Mouse (Mus musculus) liver, postnatal 0 days (tissue): Measurements from ENCODE around the gene Bbof1. TPM values are rescaled to one million over a fixed set of nuclear protein-coding genes. Genes with fewer than 3 reads are reported as not detected.

Experiments used
- ATAC-seq: fragments of 200-750 bp; cut with Nextera tagmentation; 2 replicates; pipeline ENCODE4 v1.8.0; 2017; ENCODE audit warnings: mild to moderate bottlenecking, moderate library complexity
- DNase-seq: peaks from one replicate; pipeline ENCODE4 v3.0.0-alpha.2; 2016
- H3K27ac ChIP-seq: fragments of 300-500 bp; sonication (generic); 2 replicates; pipeline ENCODE4 v1.5.1; 2014; ENCODE audit warnings: antibody characterized with exemption, moderate library complexity, mild to moderate bottlenecking, low read depth
- H3K27me3 ChIP-seq: fragments of 300-500 bp; sonication (generic); 2 replicates; pipeline ENCODE4 v1.6.1; 2014; ENCODE audit warnings: low read length, control low read depth, mixed read lengths; ENCODE audit not compliant: insufficient read depth
- H3K36me3 ChIP-seq: fragments of 300-500 bp; sonication (generic); replicated peaks from 2 replicates; pipeline ENCODE4 v1.6.1; 2014; ENCODE audit warnings: mild to moderate bottlenecking, control low read depth, low read length, moderate library complexity, mixed read lengths; ENCODE audit not compliant: insufficient read depth
- H3K4me1 ChIP-seq: fragments of 300-500 bp; sonication (generic); 2 replicates; pipeline ENCODE4 v1.6.1; 2014; ENCODE audit warnings: antibody characterized with exemption, mild to moderate bottlenecking, control low read depth; ENCODE audit not compliant: insufficient read depth
- H3K4me2 ChIP-seq: fragments of 300-500 bp; sonication (generic); 2 replicates; pipeline ENCODE4 v1.6.1; 2014; ENCODE audit warnings: low read depth, mild to moderate bottlenecking, low read length, moderate library complexity, mixed read lengths
- H3K4me3 ChIP-seq: fragments of 300-500 bp; sonication (generic); 2 replicates; pipeline ENCODE4 v1.5.1; 2014; ENCODE audit warnings: low read depth, low read length
- H3K9ac ChIP-seq: fragments of 300-500 bp; sonication (generic); replicated peaks from 2 replicates; pipeline ENCODE4 v1.6.1; 2014; ENCODE audit warnings: mild to moderate bottlenecking, moderate library complexity
- H3K9me3 ChIP-seq: fragments of 300-500 bp; sonication (generic); 2 replicates; pipeline ENCODE4 v1.6.1; 2016; ENCODE audit warnings: mild to moderate bottlenecking, control low read depth, low read length, mixed read lengths
- CTCF ChIP-seq: sonication (generic); IDR thresholded peaks from 2 replicates; pipeline ENCODE4 v1.5.1; 2016; ENCODE audit warnings: antibody characterized with exemption, low read depth
- EP300 ChIP-seq: IDR thresholded peaks from 2 replicates; pipeline ENCODE4 v1.6.1; 2016; ENCODE audit warnings: antibody characterized with exemption, low read depth, mild to moderate bottlenecking
- WGBS: fragments of 180-500 bp; shearing (Covaris S2); extraction: QIAGEN DNeasy Blood & Tissue Kit; methylation state at CpG from one replicate; pipeline ENCODE4 v1.1.7; 2014; ENCODE audit not compliant: insufficient replicate concordance; 5-methylcytosine and 5-hydroxymethylcytosine counted together
- polyA plus RNA-seq: library from polyadenylated mRNA; unstranded; fragments of >200 nt; fragmentation: Nextera tagmentation; extraction: Ambion mirVana; gene quantifications from 2 replicates; pipeline ENCODE4 v1.2.1, GENCODE M21; 2015

Gene Bbof1
- polyA plus RNA-seq, 1 experiment from 2014 or later, result 0.34 TPM

DNA sequence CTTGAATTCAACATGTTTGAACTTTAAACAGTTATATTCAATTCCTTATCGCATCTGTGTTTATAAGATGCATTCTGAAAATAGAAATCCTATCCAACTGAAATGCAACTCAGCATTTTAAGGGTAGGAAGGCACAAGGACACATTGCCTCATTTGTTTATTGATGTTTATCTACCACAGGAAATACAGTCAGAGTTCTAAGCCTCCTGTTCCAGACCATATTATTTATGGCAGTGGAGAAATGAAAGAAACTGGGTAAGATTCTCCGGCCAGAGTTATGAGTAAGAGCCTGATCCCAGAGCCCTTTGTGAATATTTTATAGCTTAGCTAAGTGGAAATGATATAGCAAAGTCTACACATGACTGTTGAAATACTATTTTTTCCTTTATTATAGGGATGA lies 21.0 kb downstream of the Bbof1 start:
- H3K27me3 ChIP-seq, result no peaks in the 10 kb centered on the region

GRCm38 (mm10) chr12:84438697-84439096 lies 29.8 kb downstream of the Bbof1 start:
- no peak overlapping the region for H3K4me3 ChIP-seq
- peaks cover 15% of the 10 kb centered on the region for H3K36me3 ChIP-seq
- H3K4me2 ChIP-seq, result no peak overlapping the region
- H3K9me3 ChIP-seq, result no peaks in the 10 kb centered on the region
- ATAC-seq, result no peak
- TF ChIP-seq EP300 (no peak), CTCF (no peak)
- H3K27ac ChIP-seq, result no peak overlapping the region
- no peaks in the 10 kb centered on the region for H3K27me3 ChIP-seq
- no peak for DNase-seq
- H3K4me1 ChIP-seq, result no peaks in the 10 kb centered on the region
- no peak overlapping the region for H3K9ac ChIP-seq
- 43% methylated on average over 2 of the region's 2 CpGs for WGBS

More for the DNA sequence above, 21.0 kb downstream of the Bbof1 start:
- Histone ChIP-seq H3K9me3 (no peaks in the 10 kb centered on the region), H3K9ac (no peak overlapping the region), H3K27ac (no peak overlapping the region), H3K4me2 (no peak overlapping the region), H3K4me1 (no peaks in the 10 kb centered on the region), H3K4me3 (no peak overlapping the region), H3K36me3 (peaks cover 11% of the 10 kb centered on the region; the same call in 1 of the 2 replicates)
- no peak for ATAC-seq
- DNase-seq, result no peak
- 85% methylated on average over 2 of the region's 2 CpGs for WGBS
- TF ChIP-seq EP300 (no peak), CTCF (no peak)

DNA sequence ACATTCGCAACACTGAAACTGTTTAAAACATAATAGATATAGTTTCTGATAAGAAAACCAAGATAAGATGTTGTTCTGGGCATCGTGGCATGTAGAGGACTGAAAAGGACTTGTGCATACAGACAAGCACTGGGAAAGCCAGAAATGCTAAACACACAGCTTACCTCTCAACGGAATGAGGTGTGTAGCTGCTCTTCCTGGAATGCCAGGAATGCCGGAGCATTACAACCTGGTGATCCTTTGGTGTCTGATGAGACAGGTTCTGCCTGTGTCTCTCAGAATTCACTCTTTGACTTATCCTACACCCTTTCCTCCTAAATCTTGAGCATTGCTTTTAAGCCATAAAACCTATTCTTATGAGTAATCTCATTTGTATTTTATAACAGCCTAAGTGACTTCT lies 33.7 kb downstream of the Bbof1 start:
- Histone ChIP-seq H3K36me3 (peaks cover 12% of the 10 kb centered on the region), H3K4me1 (no peaks in the 10 kb centered on the region), H3K27me3 (no peaks in the 10 kb centered on the region), H3K27ac (no peak overlapping the region), H3K4me3 (no peak overlapping the region), H3K9ac (no peak overlapping the region), H3K4me2 (no peak overlapping the region), H3K9me3 (no peaks in the 10 kb centered on the region)
- WGBS, result 67% methylated on average over 4 of the region's 4 CpGs
- TF ChIP-seq EP300 (no peak), CTCF (no peak)
- ATAC-seq (no peak), DNase-seq (no peak)

GRCm38 (mm10) chr12:84447386-84447785 lies 38.5 kb downstream of the Bbof1 start:
- no peak for DNase-seq
- ATAC-seq, result no peak
- whole genome bisulfite sequencing, result 68% methylated on average over 1 of the region's 1 CpGs

GRCm38 (mm10) chr12:84448181-84448580 lies 39.3 kb downstream of the Bbof1 start:
- H3K9me3 ChIP-seq, result no peaks in the 10 kb centered on the region
- H3K4me3 ChIP-seq, result no peak overlapping the region
- no peaks in the 10 kb centered on the region for H3K36me3 ChIP-seq
- H3K4me2 ChIP-seq, result no peak overlapping the region
- no peak for ATAC-seq
- 83% methylated on average over 6 of the region's 6 CpGs for WGBS
- no peaks in the 10 kb centered on the region for H3K27me3 ChIP-seq
- no peak for DNase-seq
- peaks cover 10% of the 10 kb centered on the region; the same call in 1 of the 2 replicates for H3K4me1 ChIP-seq
- no peak for TF ChIP-seq CTCF
- TF ChIP-seq EP300, result no peak
- H3K9ac ChIP-seq, result no peak overlapping the region
- no peak overlapping the region for H3K27ac ChIP-seq

More at GRCm38 (mm10) chr12:84447386-84447785, 38.5 kb downstream of the Bbof1 start:
- Histone ChIP-seq H3K4me3 (no peak overlapping the region), H3K4me2 (no peak overlapping the region), H3K9me3 (no peaks in the 10 kb centered on the region), H3K27ac (no peak overlapping the region), H3K4me1 (peaks cover 5% of the 10 kb centered on the region; the same call in 1 of the 2 replicates), H3K36me3 (no peaks in the 10 kb centered on the region), H3K27me3 (no peaks in the 10 kb centered on the region), H3K9ac (no peak overlapping the region)
- TF ChIP-seq CTCF (no peak), EP300 (no peak)

- ATAC-seq (no peak), DNase-seq (no peak)
- TF ChIP-seq CTCF (no peak), EP300 (no peak)
- Histone ChIP-seq H3K27ac (peak overlapping the region; percentile 95), H3K9me3 (no peaks in the 10 kb centered on the region), H3K4me3 (peak overlapping the region; percentile 89), H3K9ac (peak overlapping the region; percentile 80), H3K27me3 (no peaks in the 10 kb centered on the region), H3K4me2 (peak overlapping the region; percentile 91), H3K36me3 (0 out of 2 replicates have a peak, but pooled peaks cover 3% of the 10 kb centered on the region), H3K4me1 (peaks cover 10% of the 10 kb centered on the region; the same call in 1 of the 2 replicates)
- 34% methylated on average over 10 of the region's 10 CpGs for WGBS
Measured at GRCm38 (mm10) chr12:84449887-84450286, 41.0 kb downstream of the Bbof1 start.
